Mouse (Mus musculus) inflammation-experienced regulatory T-cells, adult 16 weeks (primary cell): ENCODE data around the gene Hnrnpa0. TPM values are rescaled to one million over a fixed set of nuclear protein-coding genes. Genes with fewer than 3 reads are reported as not detected.

Experiments
- polyA plus RNA-seq: library from polyadenylated mRNA; unstranded; fragments of 100-300 nt; shearing (Covaris generic); gene quantifications from one replicate; pipeline ENCODE4 v1.2.1, GENCODE M21; 2017

Hnrnpa0 gene
- polyA plus RNA-seq, result 6.3 TPM

DNA sequence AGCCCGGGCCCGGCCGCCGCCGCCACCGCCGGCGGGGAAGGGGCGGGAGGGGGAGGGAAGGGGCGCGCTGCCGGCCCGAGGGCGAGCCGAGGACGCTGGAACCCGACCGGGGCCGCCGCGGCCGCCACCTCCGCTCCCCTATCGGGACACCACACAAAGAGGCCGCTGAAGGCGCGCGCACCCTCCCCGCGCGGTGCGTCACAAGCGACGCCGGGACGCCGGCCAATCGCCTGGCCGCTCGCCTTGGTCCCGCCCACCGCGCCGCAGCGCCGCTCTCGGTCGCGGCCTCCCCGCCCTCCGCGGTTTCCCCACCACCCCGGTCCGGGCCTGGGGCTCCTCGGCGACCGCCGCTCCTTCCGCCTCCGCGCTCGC lies at the start of gene Hnrnpa0:
Gene Hnrnpa0, minus strand, starts transcription at position 161 of the 372 bp plus-strand sequence.

DNA sequence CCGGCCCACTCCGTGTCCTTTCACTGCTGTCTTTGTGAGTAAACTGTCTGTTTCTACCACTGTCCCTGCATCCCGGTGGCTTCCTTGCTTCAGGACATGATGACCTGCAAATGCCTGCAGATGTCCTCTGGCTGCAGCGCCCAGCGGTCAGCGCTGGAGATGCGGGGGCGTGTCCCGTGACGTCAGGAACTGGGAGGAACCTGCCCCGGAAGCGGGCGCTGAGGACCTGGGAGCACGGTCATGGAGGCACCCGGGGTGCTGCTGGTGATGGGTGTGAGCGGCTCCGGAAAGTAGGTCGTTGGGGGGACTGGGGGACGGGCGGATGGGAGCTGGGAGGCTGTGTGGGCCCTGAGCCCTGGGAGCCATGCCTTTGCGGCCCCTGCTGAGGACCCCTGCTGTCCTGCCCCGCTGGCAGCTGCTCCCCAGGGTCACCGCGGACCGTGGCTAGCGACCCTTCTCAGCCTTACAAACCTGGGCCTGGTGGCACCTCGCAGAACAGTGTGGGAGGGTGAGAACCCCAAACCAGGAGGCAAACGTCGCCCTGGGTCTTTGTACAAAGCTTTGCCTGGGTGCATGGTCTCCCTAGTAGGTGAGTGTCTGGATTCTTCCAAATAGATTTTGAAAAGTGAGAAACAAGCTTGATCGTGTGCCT lies 29.2 kb upstream of the Hnrnpa0 start, which contains the start of gene Idnk:
Gene Idnk, plus strand, starts transcription at position 203 of the 652 bp plus-strand sequence.

DNA sequence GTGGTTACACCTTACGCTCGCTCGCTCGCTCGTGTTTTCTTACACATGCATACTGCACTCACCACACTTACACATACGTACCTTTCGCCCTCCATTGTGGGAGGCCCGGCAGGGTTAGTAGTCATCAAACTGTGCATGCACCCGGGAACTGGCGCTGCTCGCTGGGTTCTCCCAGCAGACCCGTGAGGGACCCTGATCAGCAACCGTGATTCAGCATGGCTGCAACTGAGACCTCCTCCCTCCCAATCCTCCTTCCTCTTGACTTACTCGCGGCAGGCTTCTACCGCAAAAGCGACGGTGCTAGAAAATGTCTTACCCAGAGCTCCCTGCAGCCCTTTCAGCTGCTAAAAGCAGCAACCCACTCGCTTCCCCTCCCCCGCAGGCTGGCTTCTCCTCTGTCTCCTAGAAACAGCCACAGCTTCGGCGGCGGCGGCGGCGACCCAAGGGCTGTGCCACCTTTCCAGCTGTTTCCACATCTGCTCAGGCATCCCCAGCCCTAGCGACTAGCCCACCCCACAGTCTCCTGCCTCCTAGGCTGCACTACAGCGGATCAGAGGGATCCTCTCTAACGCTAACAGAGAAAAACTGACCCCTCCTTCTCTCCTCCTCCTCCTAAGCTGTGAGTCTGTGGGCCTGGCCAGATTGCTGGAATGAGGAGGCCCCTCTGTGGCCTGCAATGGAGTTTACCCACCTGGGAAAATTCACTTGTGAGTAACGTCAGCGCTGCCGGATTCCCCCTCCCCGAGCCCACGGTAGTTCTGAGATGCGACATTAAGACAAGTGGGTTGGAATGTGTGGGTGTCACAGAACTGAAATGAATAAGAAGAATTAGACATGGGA lies 15.1 kb downstream of the Hnrnpa0 start, which contains the start of gene Klhl3:
Gene Klhl3, minus strand, starts transcription at position 532 of the 840 bp plus-strand sequence.

Other genes starting within 250 kb of the Hnrnpa0 start
- not detected for gene Spock1, start 220.2 kb downstream of the Hnrnpa0 start, polyA plus RNA-seq
- 2.7 TPM for gene Klhl3, start 15.0 kb downstream of the Hnrnpa0 start, polyA plus RNA-seq
- gene Idnk, start 29.1 kb upstream of the Hnrnpa0 start, polyA plus RNA-seq, result 217 TPM
- 13.6 TPM for gene Ubqln1, start 87.1 kb upstream of the Hnrnpa0 start, polyA plus RNA-seq
- 1.4 TPM for gene Gkap1, start 147.1 kb upstream of the Hnrnpa0 start, polyA plus RNA-seq
- gene Kif27, start 230.6 kb upstream of the Hnrnpa0 start, polyA plus RNA-seq, result not detected